Mouse (Mus musculus): ENCODE data around the gene Cacna2d2. TPM values are rescaled to one million over a fixed set of nuclear protein-coding genes. Genes with fewer than 3 reads are reported as not detected.

Gene Cacna2d2
- polyA plus RNA-seq (2015; fragmentation: Nextera tagmentation; extraction: Ambion mirVana): 2.6 and 3.6 TPM in 2 replicates

DNA sequence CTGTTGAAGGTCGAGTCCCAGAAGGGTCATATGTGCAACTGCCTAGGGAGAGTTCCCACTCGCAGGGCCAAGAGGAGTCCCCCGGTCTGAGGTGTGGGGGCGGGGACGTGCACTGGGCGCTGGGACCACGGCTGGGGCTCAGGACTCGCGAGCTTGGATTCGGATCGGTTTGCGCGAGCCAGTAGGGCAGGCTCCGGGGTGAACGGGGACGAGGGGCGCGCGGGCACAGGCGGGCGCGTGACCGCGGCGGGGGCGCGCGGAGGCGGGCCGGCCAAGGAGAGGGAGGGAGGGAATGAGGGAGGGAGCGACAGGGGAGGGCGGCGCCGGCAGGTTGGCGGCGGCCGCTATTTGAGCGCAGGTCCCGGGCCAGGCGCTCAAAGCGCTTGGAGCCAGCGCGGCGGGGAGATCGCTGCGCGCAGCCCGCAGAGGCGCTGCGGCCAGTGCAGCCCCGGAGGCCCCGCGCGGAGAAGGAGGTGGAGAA lies at the start of gene Cacna2d2:
Gene Cacna2d2, plus strand, starts transcription at position 122 of the 481 bp plus-strand sequence.
- Histone ChIP-seq H3K9me3 (replicated peaks) (no peaks in the 10 kb centered on the region), H3K4me2 (peak within 1 kb of the TSS; percentile 95), H3K27me3 (peaks cover 83% of the 10 kb centered on the region), H3K36me3 (no peaks in the 10 kb centered on the region), H3K9ac (peak within 1 kb of the TSS; percentile 55), H3K27ac (peak within 1 kb of the TSS; percentile 3; the same call in 1 of the 2 replicates), H3K4me1 (replicated peaks) (peaks cover 9% of the 10 kb centered on the region), H3K4me3 (peak within 1 kb of the TSS; percentile 72)
- peak; percentile 66 for ATAC-seq (replicated peaks; ENCODE audit: insufficient number of reproducible peaks, insufficient read depth, low FRiP score, low read depth)
- under 1% methylated on average over 51 of the region's 54 CpGs for WGBS

GRCm38 (mm10) chr9:107354826-107355225 lies 44.6 kb upstream of the Cacna2d2 start:
- no peaks in the 10 kb centered on the region for H3K36me3 ChIP-seq
- H3K4me3 ChIP-seq: no peak overlapping the region
- WGBS: 64% methylated on average over 1 of the region's 1 CpGs

DNA sequence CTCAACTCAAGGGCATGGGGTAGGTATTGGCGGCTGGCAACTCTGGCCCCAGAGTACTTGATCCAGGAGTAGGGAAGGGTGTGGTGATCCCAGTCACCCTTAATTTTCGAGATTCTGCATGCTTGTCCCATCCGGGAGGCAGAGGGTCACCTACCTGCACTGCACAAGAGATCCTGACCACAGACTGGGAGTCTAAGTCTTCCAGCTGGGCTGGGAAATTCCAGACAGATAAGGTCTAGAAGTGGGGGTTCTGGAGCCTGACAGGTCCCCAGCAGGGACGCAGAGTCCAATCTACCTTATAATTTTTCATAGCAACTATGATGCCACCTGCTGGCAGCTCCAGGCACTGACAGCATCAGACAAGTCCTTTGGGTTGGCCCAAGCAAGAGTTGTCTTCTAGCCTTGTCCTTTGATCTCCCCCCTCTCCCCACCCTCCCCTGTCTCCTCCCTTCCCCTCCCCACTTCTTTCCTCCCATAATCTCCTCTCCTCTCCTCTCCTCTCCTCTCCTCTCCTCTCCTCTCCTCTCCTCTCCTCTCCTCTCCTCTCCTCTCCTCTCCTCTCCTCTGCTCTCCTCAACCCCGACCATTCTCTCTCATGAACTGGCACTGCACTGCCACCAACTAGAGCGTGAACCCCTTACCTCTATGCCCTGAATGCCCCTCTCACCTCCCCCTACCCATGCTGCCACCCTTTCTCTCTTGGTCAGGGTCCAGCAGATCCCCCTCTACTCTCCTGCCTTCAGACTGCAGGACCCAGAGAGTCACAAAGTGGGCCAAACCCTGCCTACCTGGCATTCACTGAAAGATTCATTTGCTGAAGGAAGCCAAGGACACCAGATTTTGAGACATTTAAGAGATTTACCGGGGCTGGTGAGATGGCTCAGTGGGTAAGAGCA lies 43.3 kb upstream of the Cacna2d2 start:
- WGBS: 45% methylated on average over 7 of the region's 7 CpGs
- H3K36me3 ChIP-seq: no peaks in the 10 kb centered on the region

More at GRCm38 (mm10) chr9:107354826-107355225, 44.6 kb upstream of the Cacna2d2 start:
- Histone ChIP-seq H3K9ac (no peak overlapping the region), H3K4me2 (no peak overlapping the region), H3K27ac (no peak overlapping the region), H3K4me1 (replicated peaks) (no peaks in the 10 kb centered on the region), H3K9me3 (replicated peaks) (no peaks in the 10 kb centered on the region), H3K27me3 (peaks cover 13% of the 10 kb centered on the region; the same call in 1 of the 2 replicates)
- no peak for ATAC-seq (replicated peaks; ENCODE audit: insufficient number of reproducible peaks, insufficient read depth, low FRiP score, low read depth)

GRCm38 (mm10) chr9:107357651-107358050 lies 41.8 kb upstream of the Cacna2d2 start:
- no peak overlapping the region for H3K4me3 ChIP-seq
- no peaks in the 10 kb centered on the region for H3K9me3 ChIP-seq (replicated peaks)
- H3K4me2 ChIP-seq: no peak overlapping the region
- H3K27me3 ChIP-seq: peaks cover 8% of the 10 kb centered on the region; the same call in 1 of the 2 replicates
- H3K4me1 ChIP-seq (replicated peaks): peaks cover 12% of the 10 kb centered on the region
- H3K9ac ChIP-seq: no peak overlapping the region
- WGBS: 24% methylated on average over 5 of the region's 5 CpGs
- ATAC-seq (replicated peaks; ENCODE audit: insufficient number of reproducible peaks, insufficient read depth, low FRiP score, low read depth): no peak
- H3K27ac ChIP-seq: no peak overlapping the region
- H3K36me3 ChIP-seq: no peaks in the 10 kb centered on the region

More for the DNA sequence above, 43.3 kb upstream of the Cacna2d2 start:
- H3K4me1 ChIP-seq (replicated peaks): peaks cover 9% of the 10 kb centered on the region
- no peak overlapping the region for H3K4me2 ChIP-seq
- no peak overlapping the region for H3K9ac ChIP-seq
- no peaks in the 10 kb centered on the region for H3K9me3 ChIP-seq (replicated peaks)
- ATAC-seq (replicated peaks; ENCODE audit: insufficient number of reproducible peaks, insufficient read depth, low FRiP score, low read depth): no peak
- peaks cover 13% of the 10 kb centered on the region; the same call in 1 of the 2 replicates for H3K27me3 ChIP-seq
- no peak overlapping the region for H3K27ac ChIP-seq
- H3K4me3 ChIP-seq: no peak overlapping the region

- no peak overlapping the region for H3K4me3 ChIP-seq
- H3K9ac ChIP-seq: no peak overlapping the region
- peaks cover 8% of the 10 kb centered on the region; the same call in 1 of the 2 replicates for H3K27me3 ChIP-seq
- no peaks in the 10 kb centered on the region for H3K36me3 ChIP-seq
- WGBS: 11% methylated on average over 3 of the region's 3 CpGs
- H3K27ac ChIP-seq: no peak overlapping the region; the same call in 1 of the 2 replicates
- H3K9me3 ChIP-seq (replicated peaks): no peaks in the 10 kb centered on the region
- H3K4me1 ChIP-seq (replicated peaks): peaks cover 12% of the 10 kb centered on the region
- ATAC-seq (replicated peaks; ENCODE audit: insufficient number of reproducible peaks, insufficient read depth, low FRiP score, low read depth): peak; percentile 61
- no peak overlapping the region for H3K4me2 ChIP-seq
These were observed 38.4 kb upstream of the Cacna2d2 start for GRCm38 (mm10) chr9:107360989-107361388.

- H3K27me3 ChIP-seq: no peaks in the 10 kb centered on the region; the same call in 1 of the 2 replicates
- H3K9ac ChIP-seq: no peak overlapping the region
- H3K4me2 ChIP-seq: no peak overlapping the region
- no peak overlapping the region for H3K4me3 ChIP-seq
- no peak overlapping the region for H3K27ac ChIP-seq
- H3K36me3 ChIP-seq: no peaks in the 10 kb centered on the region
- peaks cover 7% of the 10 kb centered on the region for H3K4me1 ChIP-seq (replicated peaks)
- no peaks in the 10 kb centered on the region for H3K9me3 ChIP-seq (replicated peaks)
- no peak for ATAC-seq (replicated peaks; ENCODE audit: insufficient number of reproducible peaks, insufficient read depth, low FRiP score, low read depth)
- 3% methylated on average over 3 of the region's 3 CpGs for WGBS
These were observed 32.8 kb upstream of the Cacna2d2 start for GRCm38 (mm10) chr9:107366644-107367043.

- Histone ChIP-seq H3K9ac (no peak overlapping the region), H3K4me1 (replicated peaks) (peaks cover 15% of the 10 kb centered on the region), H3K4me3 (no peak overlapping the region), H3K36me3 (no peaks in the 10 kb centered on the region), H3K9me3 (replicated peaks) (no peaks in the 10 kb centered on the region), H3K4me2 (no peak overlapping the region), H3K27me3 (no peaks in the 10 kb centered on the region; the same call in 1 of the 2 replicates), H3K27ac (no peak overlapping the region)
- WGBS: 68% methylated on average over 1 of the region's 1 CpGs
- ATAC-seq (replicated peaks; ENCODE audit: insufficient number of reproducible peaks, insufficient read depth, low FRiP score, low read depth): no peak; the same call in 1 of the 2 replicates
These were observed 31.1 kb upstream of the Cacna2d2 start for GRCm38 (mm10) chr9:107368302-107368701.

DNA sequence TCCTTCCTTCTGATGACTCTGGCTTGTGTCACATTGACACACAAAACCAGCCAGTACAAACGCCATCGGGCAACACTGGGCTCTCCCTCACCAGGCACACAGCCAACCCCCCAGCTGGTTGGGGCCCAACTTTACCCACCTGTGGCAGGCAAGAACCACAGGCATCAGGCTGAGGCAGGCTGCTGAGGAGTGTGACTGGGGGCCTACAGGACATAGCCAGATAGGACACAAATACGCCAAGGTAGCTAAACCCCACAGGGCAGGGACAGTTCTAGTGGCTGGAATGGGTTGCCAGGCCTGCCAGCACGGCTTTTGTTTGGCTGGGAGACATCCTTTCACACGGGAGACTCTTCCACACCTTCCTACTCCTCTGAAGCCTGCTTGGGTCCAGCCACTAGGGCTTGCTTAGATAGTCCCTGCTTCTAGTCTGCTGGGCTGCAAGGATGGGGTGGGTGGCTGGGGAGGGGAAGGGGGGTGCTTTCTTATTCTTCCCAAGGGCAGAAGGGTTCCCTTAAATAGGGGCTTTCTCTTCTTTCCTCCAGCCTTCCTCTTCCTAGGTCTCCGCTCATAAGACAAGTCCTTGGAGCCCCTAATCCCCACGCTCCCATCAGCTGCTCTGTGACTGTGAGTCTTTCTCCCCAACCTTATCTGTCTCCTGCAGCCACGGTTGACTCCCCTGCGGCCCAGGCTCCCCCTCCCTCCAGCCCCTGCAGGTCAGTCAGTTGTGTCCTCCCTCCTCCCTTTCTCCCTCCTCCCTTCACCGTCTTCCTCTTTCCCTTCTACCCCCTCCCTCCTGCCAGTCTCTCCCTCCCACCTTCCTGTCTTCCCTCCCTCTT lies 29.9 kb upstream of the Cacna2d2 start:
- H3K27me3 ChIP-seq: no peaks in the 10 kb centered on the region; the same call in 1 of the 2 replicates
- H3K4me2 ChIP-seq: no peak overlapping the region
- ATAC-seq (replicated peaks; ENCODE audit: insufficient number of reproducible peaks, insufficient read depth, low FRiP score, low read depth): no peak
- no peak overlapping the region for H3K9ac ChIP-seq
- H3K4me3 ChIP-seq: no peak overlapping the region
- H3K36me3 ChIP-seq: no peaks in the 10 kb centered on the region
- peaks cover 15% of the 10 kb centered on the region for H3K4me1 ChIP-seq (replicated peaks)
- 24% methylated on average over 10 of the region's 10 CpGs for WGBS
- H3K9me3 ChIP-seq (replicated peaks): no peaks in the 10 kb centered on the region
- H3K27ac ChIP-seq: no peak overlapping the region

GRCm38 (mm10) chr9:107370106-107370463 lies 29.3 kb upstream of the Cacna2d2 start:
- no peak for ATAC-seq (replicated peaks; ENCODE audit: insufficient number of reproducible peaks, insufficient read depth, low FRiP score, low read depth)
- no peaks in the 10 kb centered on the region for H3K36me3 ChIP-seq
- H3K27me3 ChIP-seq: peaks cover 5% of the 10 kb centered on the region; the same call in 1 of the 2 replicates
- peaks cover 15% of the 10 kb centered on the region for H3K4me1 ChIP-seq (replicated peaks)
- H3K9me3 ChIP-seq (replicated peaks): no peaks in the 10 kb centered on the region
- WGBS: 8% methylated on average over 4 of the region's 4 CpGs
- H3K4me2 ChIP-seq: no peak overlapping the region
- H3K27ac ChIP-seq: no peak overlapping the region
- H3K9ac ChIP-seq: no peak overlapping the region
- no peak overlapping the region for H3K4me3 ChIP-seq

DNA sequence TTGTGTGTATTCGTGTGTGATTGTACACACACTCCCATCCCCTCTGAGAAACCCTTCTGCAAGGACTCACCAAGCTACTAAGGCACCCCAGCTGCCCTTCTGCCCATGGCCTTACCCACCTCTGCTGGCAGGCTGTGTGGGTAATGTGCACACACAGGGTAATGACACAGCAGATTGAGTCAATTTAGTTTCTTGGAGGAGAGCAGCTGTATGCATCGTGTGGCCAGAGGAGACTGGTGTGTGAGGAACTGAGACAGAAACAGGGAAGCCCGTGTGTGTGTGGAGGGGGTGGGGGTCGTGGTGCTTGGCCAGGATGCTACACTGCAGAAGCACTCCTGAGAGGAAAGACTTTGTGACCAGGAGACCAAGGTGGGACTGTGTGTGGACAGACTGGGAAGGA lies 27.0 kb upstream of the Cacna2d2 start:
- 45% methylated on average over 4 of the region's 4 CpGs for WGBS

GRCm38 (mm10) chr9:107374623-107375022 lies 24.8 kb upstream of the Cacna2d2 start:
- Histone ChIP-seq H3K9me3 (replicated peaks) (no peaks in the 10 kb centered on the region), H3K4me1 (replicated peaks) (peaks cover 18% of the 10 kb centered on the region), H3K27me3 (peaks cover 44% of the 10 kb centered on the region), H3K36me3 (no peaks in the 10 kb centered on the region), H3K4me2 (no peak overlapping the region), H3K27ac (no peak overlapping the region), H3K4me3 (no peak overlapping the region), H3K9ac (no peak overlapping the region)
- no peak for ATAC-seq (replicated peaks; ENCODE audit: insufficient number of reproducible peaks, insufficient read depth, low FRiP score, low read depth)
- 9% methylated on average over 8 of the region's 8 CpGs for WGBS

More for the DNA sequence above, 27.0 kb upstream of the Cacna2d2 start:
- Histone ChIP-seq H3K27me3 (peaks cover 24% of the 10 kb centered on the region), H3K27ac (no peak overlapping the region), H3K4me3 (no peak overlapping the region), H3K4me2 (no peak overlapping the region), H3K9ac (no peak overlapping the region), H3K9me3 (replicated peaks) (no peaks in the 10 kb centered on the region), H3K36me3 (no peaks in the 10 kb centered on the region), H3K4me1 (replicated peaks) (peaks cover 15% of the 10 kb centered on the region)
- ATAC-seq (replicated peaks; ENCODE audit: insufficient number of reproducible peaks, insufficient read depth, low FRiP score, low read depth): no peak

All from heart, embryonic 15.5 days (tissue).